Comparison of ENCODE assay signal across 13 mouse cellular contexts in genomic region chr10:18435938-18436337, GRCm38 (mm10).
DNase-seq lines count a peak whose midpoint lies in the region; ATAC-seq and TF ChIP-seq lines count a peak whose summit lies in the region.
"Had no signal": no experiment of that assay in that cellular context is flagged by ENCODE, and none has a peak within 500 bp of the region (broad histone marks: within the 10 kb centered on the region; RNA-seq: fewer than 3 reads in every experiment).

No protein-coding gene starts in this region.

- no peak for DNase-seq in forebrain, embryonic 11.5 days (ENCODE audit: low spot score)
- DNase-seq in kidney, adult 8-10 months: no peak
- peak; percentile 65 for DNase-seq in NIH3T3 (ENCODE audit: low read depth)
- DNase-seq in right cerebral cortex, postnatal 25 days: no peak
- no peak for DNase-seq in adrenal gland, adult 2 months
- DNase-seq: adrenal gland, adult 8-10 months; cerebellum, adult 11-12 months; kidney, postnatal 25 days; thymus, postnatal 14 days had no signal

- no peak for TF ChIP-seq CTCF in intestine, postnatal 0 days (IDR thresholded peaks at IDR 0.05; ENCODE audit: low read depth)

- no peaks in the 10 kb centered on the region for H3K27me3 ChIP-seq in forebrain, embryonic 15.5 days
- H3K27me3 ChIP-seq in forebrain, embryonic 11.5 days (ENCODE audit: control insufficient read depth, insufficient read depth, low read length): no peaks in the 10 kb centered on the region
- no peaks in the 10 kb centered on the region for H3K27me3 ChIP-seq in kidney, embryonic 14.5 days (ENCODE audit: control insufficient read depth, insufficient read depth, low read length)
- no peaks in the 10 kb centered on the region for H3K27me3 ChIP-seq in intestine, postnatal 0 days (replicated peaks; ENCODE audit: control insufficient read depth, insufficient read depth, low read length)

- H3K36me3 ChIP-seq in forebrain, embryonic 15.5 days: no peaks in the 10 kb centered on the region
- H3K36me3 ChIP-seq in forebrain, embryonic 11.5 days (ENCODE audit: control insufficient read depth, insufficient read depth, low read length): no peaks in the 10 kb centered on the region
- H3K36me3 ChIP-seq in kidney, embryonic 14.5 days (ENCODE audit: control insufficient read depth, insufficient read depth, low read length): no peaks in the 10 kb centered on the region
- no peaks in the 10 kb centered on the region for H3K36me3 ChIP-seq in intestine, postnatal 0 days (ENCODE audit: control insufficient read depth, insufficient read depth)

- no peak overlapping the region for H3K4me2 ChIP-seq in forebrain, embryonic 15.5 days (replicated peaks)
- no peak overlapping the region for H3K4me2 ChIP-seq in forebrain, embryonic 11.5 days (ENCODE audit: low read depth, low read length, severe bottlenecking)
- no peak overlapping the region for H3K4me2 ChIP-seq in kidney, embryonic 14.5 days (replicated peaks; ENCODE audit: low read depth, low read length)
- no peak overlapping the region for H3K4me2 ChIP-seq in intestine, postnatal 0 days (replicated peaks; ENCODE audit: low read depth)

- H3K4me1 ChIP-seq in forebrain, embryonic 15.5 days: peaks cover 29% of the 10 kb centered on the region
- peaks cover 2% of the 10 kb centered on the region; the same call in 1 of the 2 replicates for H3K4me1 ChIP-seq in forebrain, embryonic 11.5 days (replicated peaks; ENCODE audit: control insufficient read depth, insufficient read depth, low read length)
- H3K4me1 ChIP-seq in kidney, embryonic 14.5 days (ENCODE audit: control insufficient read depth, insufficient read depth, low read length): peaks cover 10% of the 10 kb centered on the region; the same call in 1 of the 2 replicates
- H3K4me1 ChIP-seq in intestine, postnatal 0 days (replicated peaks; ENCODE audit: control insufficient read depth, insufficient read depth, low read length): no peaks in the 10 kb centered on the region

- 0 out of 2 replicates have a peak overlapping the region, but pooled peaks have one; percentile 19 for H3K27ac ChIP-seq in forebrain, embryonic 15.5 days (replicated peaks)
- H3K27ac ChIP-seq in forebrain, embryonic 11.5 days (ENCODE audit: low read depth, low read length): no peak overlapping the region
- no peak overlapping the region for H3K27ac ChIP-seq in kidney, embryonic 14.5 days (ENCODE audit: low read depth, low read length)
- peak overlapping the region; percentile 3; the same call in 1 of the 2 replicates for H3K27ac ChIP-seq in intestine, postnatal 0 days (ENCODE audit: low read depth, low read length)
- H3K27ac ChIP-seq: macrophage had no signal

- H3K9me3 ChIP-seq in forebrain, embryonic 15.5 days: no peaks in the 10 kb centered on the region
- no peaks in the 10 kb centered on the region for H3K9me3 ChIP-seq in forebrain, embryonic 11.5 days (ENCODE audit: control insufficient read depth, low read length)
- H3K9me3 ChIP-seq in kidney, embryonic 14.5 days (ENCODE audit: control insufficient read depth, low read length): no peaks in the 10 kb centered on the region
- no peaks in the 10 kb centered on the region for H3K9me3 ChIP-seq in intestine, postnatal 0 days (ENCODE audit: control insufficient read depth)

- WGBS in forebrain, embryonic 15.5 days: 52% methylated on average over 7 of the region's 7 CpGs
- WGBS in forebrain, embryonic 11.5 days: 65% methylated on average over 7 of the region's 7 CpGs
- 48% methylated on average over 7 of the region's 7 CpGs for WGBS in kidney, embryonic 14.5 days
- 60% methylated on average over 7 of the region's 7 CpGs for WGBS in intestine, postnatal 0 days

- H3K9ac ChIP-seq in forebrain, embryonic 15.5 days (replicated peaks): no peak overlapping the region
- H3K9ac ChIP-seq in forebrain, embryonic 11.5 days (ENCODE audit: low read length): no peak overlapping the region
- no peak overlapping the region for H3K9ac ChIP-seq in kidney, embryonic 14.5 days (ENCODE audit: low read depth, low read length)
- no peak overlapping the region for H3K9ac ChIP-seq in intestine, postnatal 0 days (ENCODE audit: low read depth, low read length)

- no peak overlapping the region for H3K4me3 ChIP-seq in forebrain, embryonic 15.5 days
- H3K4me3 ChIP-seq in forebrain, embryonic 11.5 days (ENCODE audit: low read depth, low read length): no peak overlapping the region
- H3K4me3 ChIP-seq in kidney, embryonic 14.5 days (ENCODE audit: low read length): no peak overlapping the region
- H3K4me3 ChIP-seq in intestine, postnatal 0 days (ENCODE audit: low read depth, low read length): no peak overlapping the region

- no peak for ATAC-seq in forebrain, embryonic 15.5 days (replicated peaks)
- ATAC-seq in forebrain, embryonic 11.5 days (replicated peaks; ENCODE audit: low FRiP score): no peak
- ATAC-seq in kidney, embryonic 14.5 days (ENCODE audit: low FRiP score, low TSS enrichment): peak; percentile 24; the same call in 1 of the 2 replicates
- no peak for ATAC-seq in intestine, postnatal 0 days

Comparison
In these comparisons a context has a peak if more than half of its experiments do, and no peak if none do; other contexts are left out.
1. H3K27ac ChIP-seq: peak in forebrain, embryonic 15.5 days (single experiment) and intestine, postnatal 0 days (single experiment); none in forebrain, embryonic 11.5 days (single experiment) and kidney, embryonic 14.5 days (single experiment).